Mouse (Mus musculus) B cell, adult 67 days (primary cell): ENCODE measurements around the gene Papolb. TPM values are rescaled to one million over a fixed set of nuclear protein-coding genes. Genes with fewer than 3 reads are reported as not detected.

Experiments
- total RNA-seq, 2 experiments: library from RNA; stranded (reverse); gene quantifications; 4 replicates each; pipeline ENCODE4 v1.2.4; 2023

Gene Papolb
- total RNA-seq = not detected

DNA sequence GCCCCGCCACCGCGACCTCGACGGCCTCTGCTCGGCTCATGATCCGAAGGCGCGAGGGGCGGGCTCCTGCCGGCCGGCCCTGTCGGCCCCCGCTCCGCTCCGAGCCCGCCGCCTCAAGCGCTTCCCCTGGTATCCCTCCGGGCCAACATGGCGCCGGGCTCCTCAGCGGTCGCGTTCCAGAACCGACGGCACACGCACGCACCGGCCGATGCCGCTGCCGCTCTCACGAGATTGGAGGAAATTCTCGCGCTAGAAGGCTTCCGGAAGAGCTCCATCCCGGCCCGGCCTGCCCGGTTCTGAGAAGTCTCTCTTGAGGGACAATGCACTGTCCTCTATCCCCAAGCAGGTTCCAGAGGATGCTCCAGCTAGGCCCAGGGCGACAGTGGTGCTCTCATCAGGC, at the start of gene Papolb:
Papolb (minus strand) TSS at position 162 of the 400 bp plus-strand sequence.

DNA sequence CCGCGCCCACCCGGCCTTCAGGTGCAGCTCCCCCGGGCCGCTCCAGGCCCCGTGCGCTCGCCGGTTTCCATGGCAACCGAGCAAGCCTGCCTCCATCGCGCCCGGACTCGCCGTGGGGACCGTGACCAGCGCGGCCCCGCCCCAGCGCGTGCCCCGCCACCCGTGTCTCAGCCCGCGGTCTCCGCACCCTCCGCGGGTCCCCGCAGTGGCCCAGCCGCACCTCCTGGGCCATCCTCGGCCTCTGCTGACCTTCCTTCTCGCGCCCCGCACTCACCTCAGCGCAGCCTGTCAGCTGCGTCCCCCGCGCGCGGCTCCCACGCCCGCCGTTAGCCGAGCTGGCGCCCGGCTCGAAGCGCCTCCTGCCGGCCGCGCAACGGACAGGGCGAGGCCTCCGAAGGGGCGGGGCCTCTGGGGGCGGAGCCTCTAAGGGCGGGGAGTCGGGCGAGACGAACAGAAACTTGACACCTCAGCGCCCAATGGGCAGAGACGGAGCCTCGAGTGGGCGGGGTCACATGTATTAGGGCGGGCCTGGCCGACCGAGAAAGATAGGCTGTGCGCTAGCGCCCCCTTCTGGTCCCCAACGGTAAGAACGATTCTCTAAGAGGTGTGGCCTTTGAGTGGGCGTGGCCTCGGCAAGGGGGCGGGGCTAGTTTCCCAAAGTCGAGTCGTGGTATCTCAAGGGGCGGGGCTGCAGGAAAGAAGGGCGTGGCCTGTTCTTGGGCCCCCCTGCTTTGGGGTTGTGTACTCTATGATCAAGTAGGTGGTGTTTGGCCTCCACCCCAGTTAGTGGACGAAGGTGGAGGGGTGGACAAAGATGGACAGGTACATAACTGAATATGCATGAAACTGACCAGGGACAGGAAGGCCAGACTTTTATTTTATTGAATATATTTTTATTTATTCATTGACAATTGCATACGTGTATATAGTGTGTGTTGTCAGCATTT, 21.1 kb upstream of the Papolb start, which contains the start of gene Radil:
Radil (minus strand) TSS at position 393 of the 947 bp plus-strand sequence.

Other genes starting within 250 kb of the Papolb start
- 10 to 100 TPM; 74.3 to 82.7 TPM for gene Foxk1, start 128.6 kb downstream of the Papolb start, total RNA-seq
- gene Ap5z1, start 66.1 kb downstream of the Papolb start, total RNA-seq = 10 to 100 TPM; 53.5 to 55.7 TPM
- not detected for gene Radil, start 21.0 kb upstream of the Papolb start, total RNA-seq
- not detected for gene Mmd2, start 78.7 kb upstream of the Papolb start, total RNA-seq
- gene Wipi2, start 97.6 kb upstream of the Papolb start, total RNA-seq = 10 to 100 TPM; 72.7 to 72.8 TPM
- 1 to 10 TPM; 3.6 to 8.4 TPM for gene Slc29a4, start 162.4 kb upstream of the Papolb start, total RNA-seq